Comparison of ENCODE assay signal across 10 mouse cellular contexts in the genomic region with DNA sequence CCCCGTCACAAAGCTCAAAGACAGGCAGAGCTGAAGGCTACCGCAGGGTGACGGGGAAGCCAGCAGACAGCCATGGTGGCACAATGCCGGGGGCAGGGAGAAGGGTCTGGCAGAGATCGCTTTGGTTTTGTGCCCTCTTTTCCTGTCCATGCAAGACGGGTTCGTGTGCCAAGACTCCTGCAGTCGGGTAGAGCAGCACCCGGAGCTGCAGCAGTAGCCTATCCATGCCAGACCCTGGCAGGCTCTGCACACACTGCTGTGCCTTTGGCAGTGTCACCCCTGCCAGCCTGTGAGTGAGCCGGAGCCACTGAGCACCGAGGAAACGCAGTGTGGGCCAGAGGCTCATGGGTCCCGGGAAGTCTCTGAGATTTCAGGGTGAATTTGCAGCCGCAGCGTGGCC.
DNase-seq lines count a peak whose midpoint lies in the region; ATAC-seq and TF ChIP-seq lines count a peak whose summit lies in the region.
"Had no signal": no experiment of that assay in that cellular context is flagged by ENCODE, and none has a peak within 500 bp of the region (broad histone marks: within the 10 kb centered on the region; RNA-seq: fewer than 3 reads in every experiment).

No protein-coding gene starts in this region.

- H3K27ac ChIP-seq in heart, embryonic 10.5 days, result peak overlapping the region; percentile 65
- no peak overlapping the region for H3K27ac ChIP-seq in liver, postnatal 0 days (ENCODE audit: low read depth)
- no peak overlapping the region for H3K27ac ChIP-seq in liver, embryonic 12.5 days
- H3K27ac ChIP-seq: midbrain, embryonic 12.5 days had no signal

- H3K9ac ChIP-seq in liver, postnatal 0 days (replicated peaks), result no peak overlapping the region
- H3K9ac ChIP-seq in liver, embryonic 12.5 days, result no peak overlapping the region
- H3K9ac ChIP-seq: midbrain, embryonic 12.5 days had no signal

- WGBS in heart, embryonic 10.5 days, result 80% methylated on average over 15 of the region's 15 CpGs
- WGBS in liver, postnatal 0 days (ENCODE audit: insufficient replicate concordance), result 73% methylated on average over 15 of the region's 15 CpGs
- 68% methylated on average over 15 of the region's 15 CpGs for WGBS in liver, embryonic 12.5 days (ENCODE audit: insufficient replicate concordance)

- no peak for TF ChIP-seq EP300 in liver, postnatal 0 days (IDR thresholded peaks at IDR 0.05; ENCODE audit: low read depth)

- H3K27me3 ChIP-seq in heart, embryonic 10.5 days (ENCODE audit: insufficient read depth, poor library complexity, severe bottlenecking), result peaks cover 19% of the 10 kb centered on the region; the same call in 1 of the 2 replicates
- H3K27me3 ChIP-seq in liver, postnatal 0 days (ENCODE audit: insufficient read depth, low read length), result no peaks in the 10 kb centered on the region
- H3K27me3 ChIP-seq in liver, embryonic 12.5 days (replicated peaks), result 0 out of 2 replicates have a peak, but pooled peaks cover 6% of the 10 kb centered on the region

- no peak overlapping the region for H3K4me2 ChIP-seq in liver, postnatal 0 days (ENCODE audit: low read depth, low read length)
- H3K4me2 ChIP-seq in liver, embryonic 12.5 days, result no peak overlapping the region

- H3K36me3 ChIP-seq in heart, embryonic 10.5 days, result no peaks in the 10 kb centered on the region
- no peaks in the 10 kb centered on the region for H3K36me3 ChIP-seq in liver, postnatal 0 days (replicated peaks; ENCODE audit: insufficient read depth, low read length)
- no peaks in the 10 kb centered on the region for H3K36me3 ChIP-seq in liver, embryonic 12.5 days
- H3K36me3 ChIP-seq: midbrain, embryonic 12.5 days had no signal

- no peak overlapping the region for H3K4me3 ChIP-seq in heart, embryonic 10.5 days
- no peak overlapping the region for H3K4me3 ChIP-seq in liver, postnatal 0 days (ENCODE audit: low read depth, low read length)
- no peak overlapping the region for H3K4me3 ChIP-seq in liver, embryonic 12.5 days
- H3K4me3 ChIP-seq: midbrain, embryonic 12.5 days had no signal

- ATAC-seq in liver, postnatal 0 days, result no peak
- ATAC-seq in liver, embryonic 12.5 days, result no peak

- TF ChIP-seq CTCF in liver, postnatal 0 days (IDR thresholded peaks at IDR 0.05; ENCODE audit: low read depth), result no peak

- no peaks in the 10 kb centered on the region for H3K9me3 ChIP-seq in heart, embryonic 10.5 days
- H3K9me3 ChIP-seq in liver, postnatal 0 days (ENCODE audit: low read length), result no peaks in the 10 kb centered on the region
- H3K9me3 ChIP-seq in liver, embryonic 12.5 days (replicated peaks), result no peaks in the 10 kb centered on the region
- H3K9me3 ChIP-seq: midbrain, embryonic 12.5 days had no signal

- H3K4me1 ChIP-seq in heart, embryonic 10.5 days, result peaks cover 27% of the 10 kb centered on the region
- H3K4me1 ChIP-seq in liver, postnatal 0 days (ENCODE audit: insufficient read depth), result no peaks in the 10 kb centered on the region
- H3K4me1 ChIP-seq in liver, embryonic 12.5 days, result no peaks in the 10 kb centered on the region
- H3K4me1 ChIP-seq: midbrain, embryonic 12.5 days had no signal

- no peak for DNase-seq in heart, embryonic 10.5 days (ENCODE audit: low spot score)
- no peak for DNase-seq in heart, adult 18-20 months
- DNase-seq in MN1 (ENCODE audit: low spot score), result peak; percentile 63
- DNase-seq in cerebellum, postnatal 14 days, result peak; percentile 90 to 97
- peak; percentile 17 to 50 for DNase-seq in layer of hippocampus, postnatal 36 days
- DNase-seq in retina, embryonic 14.5 days (ENCODE audit: low spot score), result no peak
- DNase-seq in liver, postnatal 0 days, result no peak
- DNase-seq: kidney, postnatal 14 days had no signal

Comparison
In these comparisons a context has a peak if more than half of its experiments do, and no peak if none do; other contexts are left out.
1. DNase-seq: peak in MN1 (single experiment), cerebellum, postnatal 14 days (2 of 2) and layer of hippocampus, postnatal 36 days (2 of 2); none in heart, embryonic 10.5 days (single experiment), heart, adult 18-20 months (0 of 2), retina, embryonic 14.5 days (single experiment) and liver, postnatal 0 days (single experiment).